Mouse (Mus musculus) embryonic facial prominence, embryonic 12.5 days (tissue): ENCODE results near the gene Gm10662. TPM values are rescaled to one million over a fixed set of nuclear protein-coding genes. Genes with fewer than 3 reads are reported as not detected.
"Not testable (repeated sequence)": the region's sequence is repeated elsewhere in the genome, so short reads cannot be mapped to it uniquely, and the experiment has no call there.

Source experiments
- ATAC-seq: fragments of 200-750 bp; cut with Nextera tagmentation; 2 replicates; pipeline ENCODE4 v1.8.0; 2017; ENCODE audit not compliant: insufficient number of reproducible peaks, insufficient read depth, low FRiP score, low TSS enrichment
- H3K27ac ChIP-seq: fragments of 300-500 bp; sonication (generic); 2 replicates; pipeline ENCODE4 v1.5.1; 2016; ENCODE audit warnings: mild to moderate bottlenecking
- H3K27me3 ChIP-seq: fragments of 300-500 bp; sonication (generic); 2 replicates; pipeline ENCODE4 v1.6.1; 2016; ENCODE audit warnings: mild to moderate bottlenecking, moderate library complexity
- H3K36me3 ChIP-seq: fragments of 300-500 bp; sonication (generic); 2 replicates; pipeline ENCODE4 v1.6.1; 2016; ENCODE audit warnings: mild to moderate bottlenecking
- H3K4me1 ChIP-seq: fragments of 300-500 bp; sonication (generic); 2 replicates; pipeline ENCODE4 v1.6.1; 2016
- H3K4me2 ChIP-seq: fragments of 300-500 bp; sonication (generic); replicated peaks from 2 replicates; pipeline ENCODE4 v1.6.1; 2016; ENCODE audit warnings: mild to moderate bottlenecking, moderate library complexity
- H3K4me3 ChIP-seq: fragments of 300-500 bp; sonication (generic); 2 replicates; pipeline ENCODE4 v1.5.1; 2016; ENCODE audit warnings: mild to moderate bottlenecking
- H3K9ac ChIP-seq: fragments of 300-500 bp; sonication (generic); 2 replicates; pipeline ENCODE4 v1.6.1; 2016; ENCODE audit warnings: mild to moderate bottlenecking, moderate library complexity
- H3K9me3 ChIP-seq: fragments of 300-500 bp; sonication (generic); 2 replicates; pipeline ENCODE4 v1.6.1; 2016; ENCODE audit warnings: mild to moderate bottlenecking, moderate library complexity
- WGBS: fragments of 180-500 bp; shearing (Covaris S2); methylation state at CpG from one replicate; pipeline ENCODE4 v1.1.7; 2016; 5-methylcytosine and 5-hydroxymethylcytosine counted together
- polyA plus RNA-seq: library from polyadenylated mRNA; unstranded; fragments of >200 nt; fragmentation: Nextera tagmentation; extraction: Ambion mirVana; gene quantifications from 2 replicates; pipeline ENCODE4 v1.2.1, GENCODE M21; 2016

Gm10662 gene
- not detected in 2 replicates for polyA plus RNA-seq

- not testable (repeated sequence) for H3K4me3 ChIP-seq, H3K27ac ChIP-seq, H3K4me1 ChIP-seq, H3K9ac ChIP-seq, H3K27me3 ChIP-seq, H3K9me3 ChIP-seq, ATAC-seq, H3K36me3 ChIP-seq, H3K4me2 ChIP-seq
- WGBS = no CpG with 5 or more reads among the region's 1 CpGs
Observed at GRCm38 (mm10) chr7:23144380-23144779, at the start of gene Gm10662. Gm10662 (minus strand) TSS chr7:23144480.

GRCm38 (mm10) chr7:23163505-23163904, 19.2 kb upstream of the Gm10662 start:
- H3K4me1 ChIP-seq, H3K4me2 ChIP-seq, H3K27me3 ChIP-seq, H3K4me3 ChIP-seq, H3K36me3 ChIP-seq, H3K9me3 ChIP-seq, ATAC-seq, H3K9ac ChIP-seq, H3K27ac ChIP-seq: not testable (repeated sequence)
- 85% methylated on average over 10 of the region's 10 CpGs for whole genome bisulfite sequencing

Other genes with a start within 250 kb of the Gm10662 start
- gene Gm4214, start 159.8 kb downstream of the Gm10662 start, polyA plus RNA-seq = not detected in 2 replicates
- not detected in 2 replicates for gene Gm4216, start 124.6 kb downstream of the Gm10662 start, polyA plus RNA-seq
- not detected in 2 replicates for gene Vmn1r163, start 88.9 kb downstream of the Gm10662 start, polyA plus RNA-seq
- not detected in 2 replicates for gene Gm8720, start 77.0 kb downstream of the Gm10662 start, polyA plus RNA-seq
- not detected in 2 replicates for gene Vmn1r165, start 72.9 kb upstream of the Gm10662 start, polyA plus RNA-seq
- gene Vmn1r166, start 107.2 kb upstream of the Gm10662 start, polyA plus RNA-seq = not detected in 2 replicates
- gene Gm6902, start 134.4 kb upstream of the Gm10662 start, polyA plus RNA-seq = not detected in 2 replicates
- not detected in 2 replicates for gene Nlrp4e, start 156.7 kb upstream of the Gm10662 start, polyA plus RNA-seq
- gene Nlrp5, start 241.4 kb upstream of the Gm10662 start, polyA plus RNA-seq = not detected in 2 replicates